Mouse (Mus musculus) adrenal gland, postnatal 14 days (tissue): ENCODE measurements around the gene Rgs3. TPM values are rescaled to one million over a fixed set of nuclear protein-coding genes. Genes with fewer than 3 reads are reported as not detected.

Experiments used
- DNase-seq: peaks from one replicate; pipeline ENCODE4 v3.0.0; 2021; ENCODE audit warnings: mixed read lengths
- long read RNA-seq, 2 experiments: library from polyadenylated mRNA; stranded (forward); transcript quantifications; one replicate each; pipeline ENCODE4 v2.0.0; 2021
- total RNA-seq: library from RNA; stranded (reverse); gene quantifications from 2 replicates; pipeline ENCODE4 v1.2.3, GENCODE M21; 2021

The Rgs3 gene
- 46.7 and 69.3 TPM in 2 replicates for total RNA-seq
- long read RNA-seq, experiment 1, full-length matches to known transcripts, result 24 of 49 reads
- long read RNA-seq, experiment 1, partial matches to known transcripts, result 15 of 49 reads
- long read RNA-seq, experiment 1, other reads (novel, unspliced or antisense), result 10 of 49 reads
- long read RNA-seq, experiment 2, full-length matches to known transcripts, result 20 of 41 reads
- long read RNA-seq, experiment 2, partial matches to known transcripts, result 8 of 41 reads
- long read RNA-seq, experiment 2, other reads (novel, unspliced or antisense), result 13 of 41 reads

GRCm38 (mm10) chr4:62559797-62560329 lies at the start of gene Rgs3:
Gene Rgs3, plus strand, starts transcription at chr4:62559847.
- DNase-seq, result no peak

- DNase-seq, result peak; percentile 92
Measured at GRCm38 (mm10) chr4:62509946-62510345, 49.7 kb upstream of the Rgs3 start.

- DNase-seq, result no peak
Measured at GRCm38 (mm10) chr4:62513998-62514506, 45.6 kb upstream of the Rgs3 start.

- no peak for DNase-seq
Measured at GRCm38 (mm10) chr4:62514995-62515394, 44.7 kb upstream of the Rgs3 start.

- DNase-seq, result no peak
Measured at GRCm38 (mm10) chr4:62515490-62515889, 44.2 kb upstream of the Rgs3 start.

- DNase-seq, result peak; percentile 74
Measured at GRCm38 (mm10) chr4:62516079-62516478, 43.6 kb upstream of the Rgs3 start.

GRCm38 (mm10) chr4:62516579-62516978 lies 43.1 kb upstream of the Rgs3 start:
- DNase-seq, result no peak

GRCm38 (mm10) chr4:62517046-62517445 lies 42.6 kb upstream of the Rgs3 start:
- DNase-seq, result no peak

- DNase-seq, result no peak
Measured at GRCm38 (mm10) chr4:62517538-62518415, 41.9 kb upstream of the Rgs3 start.

GRCm38 (mm10) chr4:62518416-62519121 lies 41.1 kb upstream of the Rgs3 start:
- peak; percentile 72 for DNase-seq

- DNase-seq, result no peak
Measured at GRCm38 (mm10) chr4:62519122-62519848, 40.4 kb upstream of the Rgs3 start.

GRCm38 (mm10) chr4:62519849-62520233 lies 39.8 kb upstream of the Rgs3 start, which contains the start of gene Alad:
Gene Alad, minus strand, starts transcription at chr4:62519918.
- DNase-seq, result peak; percentile 96

GRCm38 (mm10) chr4:62520892-62521400 lies 38.7 kb upstream of the Rgs3 start:
- DNase-seq, result no peak

- DNase-seq, result peak; percentile 98
Measured at GRCm38 (mm10) chr4:62524651-62525488, 34.8 kb upstream of the Rgs3 start, which contains the start of the genes Pole3 and 4933430I17Rik. Gene Pole3, minus strand, starts transcription at chr4:62525068. Gene 4933430I17Rik, plus strand, starts transcription at chr4:62525369.

- DNase-seq, result no peak
Measured at GRCm38 (mm10) chr4:62525489-62525811, 34.2 kb upstream of the Rgs3 start.

GRCm38 (mm10) chr4:62526256-62526655 lies 33.4 kb upstream of the Rgs3 start:
- DNase-seq, result no peak

- no peak for DNase-seq
Measured at GRCm38 (mm10) chr4:62527655-62528054, 32.0 kb upstream of the Rgs3 start.

- DNase-seq, result no peak
Measured at GRCm38 (mm10) chr4:62533729-62534128, 25.9 kb upstream of the Rgs3 start.

- DNase-seq, result no peak
Measured at GRCm38 (mm10) chr4:62541802-62542201, 17.8 kb upstream of the Rgs3 start.

- DNase-seq, result no peak
Measured at GRCm38 (mm10) chr4:62543782-62544181, 15.9 kb upstream of the Rgs3 start.
